Mouse (Mus musculus) midbrain, embryonic 14.5 days (tissue): ENCODE results near the gene AU022252. TPM values are rescaled to one million over a fixed set of nuclear protein-coding genes. Genes with fewer than 3 reads are reported as not detected.

ENCODE experiments used
- ATAC-seq: fragments of 200-750 bp; cut with Nextera tagmentation; 2 replicates; pipeline ENCODE4 v1.8.0; 2017; ENCODE audit warnings: moderate number of reproducible peaks, moderate library complexity; ENCODE audit not compliant: low FRiP score, low TSS enrichment
- DNase-seq: peaks from one replicate; pipeline ENCODE4 v3.0.0-alpha.2; 2015
- H3K27ac ChIP-seq: fragments of 300-500 bp; sonication (generic); replicated peaks from 2 replicates; pipeline ENCODE4 v1.5.1; 2014; ENCODE audit warnings: mild to moderate bottlenecking, low read depth, low read length, moderate library complexity
- H3K27me3 ChIP-seq: fragments of 300-500 bp; sonication (generic); 2 replicates; pipeline ENCODE4 v1.6.1; 2014; ENCODE audit warnings: low read length, control low read depth, mixed read lengths; ENCODE audit not compliant: control insufficient read depth, insufficient read depth
- H3K36me3 ChIP-seq: fragments of 300-500 bp; sonication (generic); 2 replicates; pipeline ENCODE4 v1.6.1; 2014; ENCODE audit warnings: low read length, control low read depth; ENCODE audit not compliant: control insufficient read depth, insufficient read depth
- H3K4me1 ChIP-seq: fragments of 300-500 bp; sonication (generic); 2 replicates; pipeline ENCODE4 v1.6.1; 2014; ENCODE audit warnings: mild to moderate bottlenecking, antibody characterized with exemption, low read length, control low read depth; ENCODE audit not compliant: control insufficient read depth, insufficient read depth
- H3K4me2 ChIP-seq: fragments of 300-500 bp; sonication (generic); 2 replicates; pipeline ENCODE4 v1.6.1; 2014; ENCODE audit warnings: mild to moderate bottlenecking, low read length, moderate library complexity
- H3K4me3 ChIP-seq: fragments of 300-500 bp; sonication (generic); replicated peaks from 2 replicates; pipeline ENCODE4 v1.5.1; 2014; ENCODE audit warnings: low read depth, low read length
- H3K9ac ChIP-seq: fragments of 300-500 bp; sonication (generic); replicated peaks from 2 replicates; pipeline ENCODE4 v1.6.1; 2014; ENCODE audit warnings: mild to moderate bottlenecking, low read length, moderate library complexity
- H3K9me3 ChIP-seq: fragments of 300-500 bp; sonication (generic); 2 replicates; pipeline ENCODE4 v1.6.1; 2016; ENCODE audit warnings: low read length, control low read depth, mixed read lengths; ENCODE audit not compliant: control insufficient read depth
- WGBS: fragments of 180-500 bp; shearing (Covaris S2); extraction: QIAGEN DNeasy Blood & Tissue Kit; methylation state at CpG from one replicate; pipeline ENCODE4 v1.1.7; 2014; 5-methylcytosine and 5-hydroxymethylcytosine counted together
- polyA plus RNA-seq: library from polyadenylated mRNA; unstranded; fragments of >200 nt; fragmentation: Nextera tagmentation; extraction: Ambion mirVana; gene quantifications from 2 replicates; pipeline ENCODE4 v1.2.1, GENCODE M21; 2014

AU022252 gene
- polyA plus RNA-seq, 1 experiment from 2014 or later = 26.0 TPM

DNA sequence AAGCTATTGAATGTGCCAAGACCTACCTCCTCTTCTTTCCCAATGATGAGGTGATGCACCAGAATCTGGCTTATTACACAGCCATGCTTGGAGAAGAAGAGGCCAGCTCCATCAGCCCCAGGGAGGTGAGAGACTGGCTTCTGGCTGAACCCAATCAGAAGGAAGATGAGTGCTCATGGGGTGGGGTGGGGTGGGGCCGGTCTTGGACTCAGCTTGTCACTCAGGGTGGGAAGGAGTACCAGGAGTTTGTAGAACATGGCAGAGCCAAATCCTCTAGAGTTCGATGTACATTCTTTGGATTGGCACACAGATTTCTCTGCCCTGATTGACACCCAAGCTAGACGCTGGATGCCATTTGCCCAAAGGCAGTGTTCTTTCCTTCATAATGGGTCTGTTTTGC is 6.1 kb upstream of the AU022252 start:
- no peak overlapping the region for H3K4me2 ChIP-seq
- ATAC-seq (no peak), DNase-seq (no peak)
- H3K9ac ChIP-seq = no peak overlapping the region
- 0 out of 2 replicates have a peak overlapping the region, but pooled peaks have one; percentile 70 for H3K27ac ChIP-seq
- H3K4me3 ChIP-seq = no peak overlapping the region
- peaks cover 11% of the 10 kb centered on the region; the same call in 1 of the 2 replicates for H3K4me1 ChIP-seq
- peaks cover 34% of the 10 kb centered on the region for H3K36me3 ChIP-seq
- H3K27me3 ChIP-seq = no peaks in the 10 kb centered on the region
- 70% methylated on average over 3 of the region's 3 CpGs for WGBS
- no peaks in the 10 kb centered on the region for H3K9me3 ChIP-seq

DNA sequence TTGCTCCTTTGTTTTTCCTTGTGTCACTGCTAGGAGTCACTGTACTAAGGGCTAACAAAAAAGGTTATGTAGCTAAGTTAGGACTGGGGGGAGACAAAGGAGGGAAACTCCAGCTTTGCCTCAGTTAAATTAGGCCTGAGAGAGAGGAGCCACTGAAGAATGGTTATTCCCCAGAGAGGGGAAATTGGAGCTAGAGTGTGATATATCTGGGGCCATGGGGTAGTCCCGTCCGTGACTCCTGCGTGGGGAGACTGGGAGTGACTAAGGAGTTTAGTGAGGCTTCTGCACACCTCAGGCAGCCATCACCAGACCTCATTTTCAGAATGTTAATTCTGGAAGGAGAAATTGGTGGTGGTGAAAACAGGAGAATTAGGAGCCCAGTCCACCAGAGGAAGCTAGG is 1.8 kb upstream of the AU022252 start:
- no peak overlapping the region for H3K9ac ChIP-seq
- peak overlapping the region; percentile 93 for H3K4me2 ChIP-seq
- peaks cover 16% of the 10 kb centered on the region; the same call in 1 of the 2 replicates for H3K4me1 ChIP-seq
- WGBS = 87% methylated on average over 3 of the region's 3 CpGs
- ATAC-seq (no peak), DNase-seq (no peak)
- H3K27me3 ChIP-seq = no peaks in the 10 kb centered on the region
- no peak overlapping the region for H3K4me3 ChIP-seq
- H3K9me3 ChIP-seq = no peaks in the 10 kb centered on the region
- H3K36me3 ChIP-seq = peaks cover 10% of the 10 kb centered on the region; the same call in 1 of the 2 replicates
- H3K27ac ChIP-seq = no peak overlapping the region

DNA sequence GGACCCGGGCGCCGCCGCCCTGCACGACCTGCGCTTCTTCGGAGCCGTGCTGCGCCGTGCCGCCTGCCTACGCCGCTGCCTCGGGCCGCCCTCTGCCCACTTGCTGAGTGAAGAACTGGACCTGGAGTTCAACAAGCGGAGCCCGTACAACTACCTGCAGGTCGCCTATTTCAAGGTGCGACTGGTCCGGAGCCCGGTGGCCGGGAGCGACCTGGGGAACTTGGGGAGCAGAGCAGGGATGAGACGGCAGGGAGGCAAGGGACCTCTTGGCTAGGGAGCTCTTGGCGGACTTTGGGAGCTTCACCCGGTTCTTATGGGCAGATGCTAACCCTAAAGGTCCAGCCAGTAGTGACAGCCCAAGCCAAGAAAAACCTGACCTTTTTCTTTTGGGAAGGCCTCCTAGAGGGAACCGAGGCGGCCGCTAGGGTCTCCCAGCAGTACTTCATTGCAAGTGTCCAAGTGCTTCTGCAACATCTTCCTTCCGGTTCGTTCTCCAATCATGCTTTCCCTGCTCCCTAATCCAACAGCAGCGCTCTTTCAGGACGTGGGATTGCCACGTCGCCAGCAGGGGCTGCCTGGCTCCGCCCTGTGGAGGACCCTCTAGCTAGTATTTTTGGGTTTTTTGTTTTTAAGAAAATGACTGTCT is 867 bp upstream of the AU022252 start:
- H3K36me3 ChIP-seq = peaks cover 10% of the 10 kb centered on the region; the same call in 1 of the 2 replicates
- H3K4me3 ChIP-seq = peak overlapping the region; percentile 83
- peaks cover 15% of the 10 kb centered on the region; the same call in 1 of the 2 replicates for H3K4me1 ChIP-seq
- ATAC-seq = no peak; the same call in 1 of the 2 replicates
- H3K9me3 ChIP-seq = no peaks in the 10 kb centered on the region
- no peaks in the 10 kb centered on the region for H3K27me3 ChIP-seq
- DNase-seq = peak; percentile 78
- H3K27ac ChIP-seq = peak overlapping the region; percentile 53; the same call in 1 of the 2 replicates
- peak overlapping the region; percentile 65 for H3K9ac ChIP-seq
- under 1% methylated on average over 36 of the region's 36 CpGs for WGBS
- H3K4me2 ChIP-seq = peak overlapping the region; percentile 93

DNA sequence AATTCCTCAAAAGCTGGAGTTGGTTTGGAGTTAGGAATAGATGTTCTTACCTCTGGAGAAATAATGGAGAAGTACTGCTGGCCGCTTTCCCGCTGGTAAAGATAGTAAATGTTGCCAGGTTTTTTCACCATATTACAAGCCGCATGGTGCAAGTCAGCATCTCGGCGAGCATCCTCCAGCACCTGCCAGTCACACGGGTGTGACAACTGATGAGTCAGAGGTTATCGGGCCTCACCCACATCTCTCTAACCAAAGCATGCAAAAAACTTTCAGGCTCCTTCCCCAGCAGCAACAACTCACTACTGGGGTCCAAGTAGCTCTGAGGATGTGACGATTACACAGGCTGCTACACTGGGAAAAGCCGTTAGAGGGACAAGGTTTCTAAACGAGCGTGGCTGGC is 5.8 kb downstream of the AU022252 start:
- H3K4me2 ChIP-seq = no peak overlapping the region
- 94% methylated on average over 11 of the region's 11 CpGs for WGBS
- H3K9me3 ChIP-seq = no peaks in the 10 kb centered on the region
- ATAC-seq = no peak
- peaks cover 46% of the 10 kb centered on the region for H3K36me3 ChIP-seq
- peaks cover 4% of the 10 kb centered on the region; the same call in 1 of the 2 replicates for H3K4me1 ChIP-seq
- DNase-seq = no peak
- H3K27ac ChIP-seq = no peak overlapping the region
- no peak overlapping the region for H3K4me3 ChIP-seq
- H3K27me3 ChIP-seq = no peaks in the 10 kb centered on the region
- H3K9ac ChIP-seq = no peak overlapping the region

DNA sequence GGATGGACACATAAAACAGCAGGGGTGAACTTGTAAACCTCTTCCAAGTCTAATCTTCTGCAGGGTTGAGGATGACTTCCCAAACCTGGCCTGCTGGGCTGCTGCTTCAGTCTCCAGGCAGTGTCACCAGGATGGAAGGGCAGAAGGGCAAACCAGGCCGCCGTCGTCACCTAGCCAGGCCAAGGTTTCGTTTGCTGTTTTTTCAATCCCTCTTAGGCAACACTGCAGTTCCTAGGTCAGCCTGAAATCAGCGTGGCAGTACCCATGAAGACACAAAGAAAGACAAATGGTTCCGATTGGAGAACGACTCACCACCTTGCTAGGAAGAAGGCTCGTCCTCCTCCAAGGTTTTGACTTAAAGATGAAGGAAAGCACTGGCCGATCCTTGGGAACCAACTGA is 6.8 kb downstream of the AU022252 start:
- Histone ChIP-seq H3K27me3 (no peaks in the 10 kb centered on the region), H3K4me2 (no peak overlapping the region), H3K4me1 (no peaks in the 10 kb centered on the region), H3K36me3 (peaks cover 46% of the 10 kb centered on the region), H3K4me3 (no peak overlapping the region), H3K27ac (no peak overlapping the region), H3K9me3 (no peaks in the 10 kb centered on the region), H3K9ac (no peak overlapping the region)
- no peak for ATAC-seq
- WGBS = 92% methylated on average over 9 of the region's 9 CpGs
- DNase-seq = no peak

DNA sequence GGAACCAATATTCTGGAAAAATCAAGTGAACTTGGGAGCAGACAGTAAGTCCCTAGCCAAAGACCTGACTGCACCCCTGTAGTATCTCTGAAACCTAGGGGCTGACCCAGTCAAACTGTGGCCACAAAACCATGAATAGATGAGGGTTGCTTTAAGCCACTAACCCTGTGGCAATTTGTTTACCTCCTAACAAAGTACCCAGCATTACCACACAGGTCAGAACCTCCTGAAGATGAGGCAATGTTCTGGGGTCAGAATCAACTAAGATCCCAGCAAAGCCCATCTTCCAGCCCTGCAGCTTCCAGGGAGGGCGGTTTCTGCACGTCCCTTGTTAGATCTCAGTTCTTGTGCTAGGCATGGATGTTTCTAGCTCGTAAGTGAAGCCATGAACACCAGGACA is 8.0 kb downstream of the AU022252 start:
- H3K27me3 ChIP-seq = no peaks in the 10 kb centered on the region
- no peak overlapping the region for H3K4me3 ChIP-seq
- no peak for DNase-seq
- no peak overlapping the region for H3K27ac ChIP-seq
- no peak overlapping the region for H3K9ac ChIP-seq
- no peaks in the 10 kb centered on the region for H3K9me3 ChIP-seq
- H3K4me1 ChIP-seq = no peaks in the 10 kb centered on the region
- no peak overlapping the region for H3K4me2 ChIP-seq
- ATAC-seq = no peak
- peaks cover 46% of the 10 kb centered on the region for H3K36me3 ChIP-seq
- 95% methylated on average over 3 of the region's 3 CpGs for WGBS

DNA sequence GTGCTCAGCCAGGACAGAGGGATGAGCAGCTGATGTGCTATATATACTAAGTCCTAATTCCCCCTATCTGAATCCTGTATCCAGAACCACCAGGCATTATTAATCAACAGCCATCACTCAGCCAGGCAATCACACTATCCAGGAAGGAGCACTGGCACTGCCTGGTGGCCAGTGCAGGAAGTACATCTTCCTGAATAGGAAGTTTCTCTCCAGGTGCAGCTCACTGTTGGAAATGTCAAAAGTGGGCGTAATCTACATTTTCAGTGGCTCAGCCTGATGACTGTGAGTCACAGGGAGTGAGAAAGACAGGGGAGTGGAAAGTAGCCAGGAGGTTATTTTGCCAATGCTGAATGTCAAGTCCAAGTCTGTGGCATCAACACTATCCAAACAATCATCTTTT is 8.8 kb downstream of the AU022252 start:
- H3K9ac ChIP-seq = no peak overlapping the region
- H3K27me3 ChIP-seq = no peaks in the 10 kb centered on the region
- no peaks in the 10 kb centered on the region for H3K4me1 ChIP-seq
- H3K9me3 ChIP-seq = no peaks in the 10 kb centered on the region
- peak; percentile 51 for DNase-seq
- ATAC-seq = no peak
- H3K27ac ChIP-seq = no peak overlapping the region
- H3K36me3 ChIP-seq = peaks cover 46% of the 10 kb centered on the region
- H3K4me3 ChIP-seq = no peak overlapping the region
- no peak overlapping the region for H3K4me2 ChIP-seq
- 86% methylated on average over 1 of the region's 1 CpGs for WGBS

DNA sequence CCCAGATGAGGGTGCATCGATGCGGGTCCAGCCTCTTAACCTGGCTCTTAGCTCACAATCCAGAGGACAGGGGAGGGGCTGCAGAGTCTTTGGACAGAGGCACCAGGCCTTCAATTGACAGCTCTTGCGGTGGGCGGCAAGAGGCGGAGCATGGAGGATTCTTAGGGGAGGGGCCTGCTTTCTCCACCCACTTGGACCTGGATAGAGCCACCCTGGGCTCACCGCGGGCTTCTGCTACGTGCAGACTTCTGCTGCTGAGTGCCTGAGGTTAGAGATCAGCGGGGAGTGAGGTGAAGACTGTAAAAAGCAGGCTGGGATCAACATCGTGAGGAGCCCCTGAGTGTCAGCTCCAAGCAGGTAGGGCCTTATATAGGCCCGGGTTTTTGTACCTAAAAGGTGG is 14.3 kb downstream of the AU022252 start, which contains the start of gene Tmem269:
Tmem269 (minus strand) TSS at position 49 of the 400 bp plus-strand sequence.
- Histone ChIP-seq H3K9me3 (no peaks in the 10 kb centered on the region), H3K27me3 (no peaks in the 10 kb centered on the region), H3K36me3 (peaks cover 4% of the 10 kb centered on the region; the same call in 1 of the 2 replicates), H3K4me1 (no peaks in the 10 kb centered on the region), H3K27ac (no peak within 1 kb of the TSS), H3K9ac (no peak within 1 kb of the TSS), H3K4me2 (no peak within 1 kb of the TSS), H3K4me3 (no peak within 1 kb of the TSS)
- no peak for ATAC-seq
- WGBS = 11% methylated on average over 11 of the region's 11 CpGs
- DNase-seq = no peak

DNA sequence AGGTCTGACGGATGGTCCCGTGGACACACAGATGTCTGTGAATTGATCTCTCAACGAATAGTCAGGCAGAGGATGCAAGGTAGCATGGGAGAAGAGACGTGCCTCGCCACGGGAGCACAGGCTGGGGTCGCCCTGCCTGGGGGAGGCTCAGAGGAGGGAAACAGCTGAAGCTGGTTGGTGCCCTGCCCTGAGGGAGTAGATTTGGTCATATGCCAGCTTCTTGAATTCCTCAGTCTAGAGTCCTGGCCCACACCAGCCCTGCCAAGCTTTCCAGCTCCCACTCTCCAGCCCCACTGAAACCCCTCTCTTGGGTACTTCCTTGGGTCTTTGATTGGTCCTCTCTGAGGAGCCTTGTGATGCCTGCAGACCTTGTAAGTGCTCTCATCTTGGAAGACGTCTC is 15.8 kb downstream of the AU022252 start:
- Histone ChIP-seq H3K4me2 (no peak overlapping the region), H3K36me3 (no peaks in the 10 kb centered on the region), H3K4me3 (no peak overlapping the region), H3K4me1 (no peaks in the 10 kb centered on the region), H3K9ac (no peak overlapping the region), H3K27me3 (no peaks in the 10 kb centered on the region), H3K9me3 (no peaks in the 10 kb centered on the region), H3K27ac (no peak overlapping the region)
- 74% methylated on average over 8 of the region's 8 CpGs for WGBS
- DNase-seq (no peak), ATAC-seq (no peak)
